ENCODE assay signal across 26 mouse cellular contexts in genomic region chr19:41019164-41019675, GRCm38 (mm10). TPM values are rescaled to one million over a fixed set of nuclear protein-coding genes. Genes with fewer than 3 reads are reported as not detected.
A peak's percentile ranks its signal among the peaks of the same experiment; 100 is the strongest.
DNase-seq lines count a peak whose midpoint lies in the region; ATAC-seq lines count a peak whose summit lies in the region.
"Had no signal": no experiment of that assay in that cellular context is flagged by ENCODE, and none has a peak within 500 bp of the region (broad histone marks: within the 10 kb centered on the region; RNA-seq: fewer than 3 reads in every experiment).

No protein-coding gene starts in this region.

- no peak for ATAC-seq in midbrain, embryonic 11.5 days (ENCODE audit: low FRiP score)
- no peak for ATAC-seq in midbrain, embryonic 13.5 days
- ATAC-seq in kidney, embryonic 14.5 days (ENCODE audit: low FRiP score, low TSS enrichment): no peak
- ATAC-seq: activated CD4-positive, CD25-positive, alpha-beta regulatory T cell, adult 4 months; CD4-positive, CD25-positive, alpha-beta regulatory T cell, adult 4 months; forebrain, embryonic 13.5 days; forebrain, embryonic 16.5 days; Patski had no signal

- 82% methylated on average over 5 of the region's 5 CpGs for WGBS in midbrain, embryonic 11.5 days
- 87% methylated on average over 5 of the region's 5 CpGs for WGBS in midbrain, embryonic 13.5 days
- 76% methylated on average over 5 of the region's 5 CpGs for WGBS in kidney, embryonic 14.5 days

- peak; percentile 17 for DNase-seq in midbrain, embryonic 11.5 days (ENCODE audit: low spot score, missing footprints)
- peak; percentile 74 for DNase-seq in thymus, postnatal 14 days
- peak; percentile 57 for DNase-seq in thymus, postnatal 4 days
- DNase-seq in urinary bladder, postnatal 36 days (ENCODE audit: low spot score in 2 of 2): no peak
- DNase-seq: adrenal gland, adult 8-10 months; adrenal gland, postnatal 14 days; adrenal gland, postnatal 36 days; B cell, adult 2 months; cerebellum, adult 11-12 months; cerebellum, adult 2 months; cerebellum, adult 9-10 months; cerebellum, postnatal 10 days; cerebellum, postnatal 25 days had no signal

- H3K27ac ChIP-seq in midbrain, embryonic 11.5 days (ENCODE audit: low read depth, low read length): no peak overlapping the region
- H3K27ac ChIP-seq in midbrain, embryonic 13.5 days: no peak overlapping the region
- H3K27ac ChIP-seq in kidney, embryonic 14.5 days (ENCODE audit: low read depth, low read length): no peak overlapping the region
- H3K27ac ChIP-seq: embryonic facial prominence, embryonic 10.5 days; embryonic facial prominence, embryonic 12.5 days; forebrain, embryonic 13.5 days had no signal

- H3K4me1 ChIP-seq in midbrain, embryonic 11.5 days (ENCODE audit: control insufficient read depth, insufficient read depth, low read length): peaks cover 2% of the 10 kb centered on the region; the same call in 1 of the 2 replicates
- H3K4me1 ChIP-seq in midbrain, embryonic 13.5 days (replicated peaks): peaks cover 3% of the 10 kb centered on the region; the same call in 1 of the 2 replicates
- H3K4me1 ChIP-seq in kidney, embryonic 14.5 days (ENCODE audit: control insufficient read depth, insufficient read depth, low read length): 0 out of 2 replicates have a peak, but pooled peaks cover 3% of the 10 kb centered on the region

- no peak overlapping the region for H3K4me3 ChIP-seq in midbrain, embryonic 11.5 days (ENCODE audit: low read depth, low read length)
- no peak overlapping the region for H3K4me3 ChIP-seq in midbrain, embryonic 13.5 days (replicated peaks)
- H3K4me3 ChIP-seq in kidney, embryonic 14.5 days (ENCODE audit: low read length): no peak overlapping the region
- H3K4me3 ChIP-seq: embryonic facial prominence, embryonic 10.5 days; embryonic facial prominence, embryonic 12.5 days; forebrain, embryonic 13.5 days had no signal

- H3K9me3 ChIP-seq in midbrain, embryonic 11.5 days (ENCODE audit: control insufficient read depth, low read length): no peaks in the 10 kb centered on the region
- H3K9me3 ChIP-seq in midbrain, embryonic 13.5 days: no peaks in the 10 kb centered on the region
- no peaks in the 10 kb centered on the region for H3K9me3 ChIP-seq in kidney, embryonic 14.5 days (ENCODE audit: control insufficient read depth, low read length)
- H3K9me3 ChIP-seq: embryonic facial prominence, embryonic 10.5 days; embryonic facial prominence, embryonic 12.5 days; forebrain, embryonic 13.5 days; G1E had no signal

- no peaks in the 10 kb centered on the region; the same call in 1 of the 2 replicates for H3K27me3 ChIP-seq in midbrain, embryonic 11.5 days (ENCODE audit: control insufficient read depth, insufficient read depth, low read length)
- H3K27me3 ChIP-seq in midbrain, embryonic 13.5 days: 0 out of 2 replicates have a peak, but pooled peaks cover 8% of the 10 kb centered on the region
- H3K27me3 ChIP-seq in kidney, embryonic 14.5 days (ENCODE audit: control insufficient read depth, insufficient read depth, low read length): no peaks in the 10 kb centered on the region

- no peak overlapping the region for H3K4me2 ChIP-seq in midbrain, embryonic 11.5 days
- H3K4me2 ChIP-seq in midbrain, embryonic 13.5 days (replicated peaks): no peak overlapping the region
- no peak overlapping the region for H3K4me2 ChIP-seq in kidney, embryonic 14.5 days (replicated peaks; ENCODE audit: low read depth, low read length)
- H3K4me2 ChIP-seq: embryonic facial prominence, embryonic 12.5 days; forebrain, embryonic 13.5 days had no signal

- no peaks in the 10 kb centered on the region for H3K36me3 ChIP-seq in midbrain, embryonic 11.5 days (ENCODE audit: control insufficient read depth, insufficient read depth, low read length)
- no peaks in the 10 kb centered on the region for H3K36me3 ChIP-seq in midbrain, embryonic 13.5 days
- H3K36me3 ChIP-seq in kidney, embryonic 14.5 days (ENCODE audit: control insufficient read depth, insufficient read depth, low read length): no peaks in the 10 kb centered on the region
- H3K36me3 ChIP-seq: embryonic facial prominence, embryonic 10.5 days; embryonic facial prominence, embryonic 12.5 days; G1E had no signal

- no peak overlapping the region for H3K9ac ChIP-seq in midbrain, embryonic 11.5 days (ENCODE audit: low read length)
- H3K9ac ChIP-seq in midbrain, embryonic 13.5 days (replicated peaks): no peak overlapping the region
- H3K9ac ChIP-seq in kidney, embryonic 14.5 days (ENCODE audit: low read depth, low read length): no peak overlapping the region
- H3K9ac ChIP-seq: embryonic facial prominence, embryonic 12.5 days; forebrain, embryonic 13.5 days had no signal

RNA-seq across cellular contexts. Expression of gene Dntt, which starts 9.9 kb away (rescaled TPM):
- 0.14 TPM in 1 of 2 replicates, not detected in the other for polyA plus RNA-seq in midbrain, embryonic 11.5 days (2014; fragmentation: Nextera tagmentation; extraction: Ambion mirVana)
- 0.13 and 0.26 TPM in 2 replicates for polyA plus RNA-seq in midbrain, embryonic 13.5 days (2015; fragmentation: Nextera tagmentation; extraction: Ambion mirVana)
- 0.16 and 0.19 TPM in 2 replicates for polyA plus RNA-seq in kidney, embryonic 14.5 days (2014; fragmentation: Nextera tagmentation; extraction: Ambion mirVana)
- polyA plus RNA-seq: cerebellum, adult 2 months; cortical plate, adult 2 months; embryonic facial prominence, embryonic 10.5 days; embryonic facial prominence, embryonic 12.5 days; embryonic facial prominence, embryonic 14.5 days; forebrain, embryonic 11.5 days; forebrain, embryonic 16.5 days; G1E had no signal

RNA-seq across cellular contexts. Expression of gene Blnk, which starts 24.9 kb away (rescaled TPM):
- 0.19 and 0.56 TPM in 2 replicates for polyA plus RNA-seq in midbrain, embryonic 11.5 days (2014; fragmentation: Nextera tagmentation; extraction: Ambion mirVana)
- 0.31 and 0.32 TPM in 2 replicates for polyA plus RNA-seq in midbrain, embryonic 13.5 days (2015; fragmentation: Nextera tagmentation; extraction: Ambion mirVana)
- 10.5 and 11.9 TPM in 2 replicates for polyA plus RNA-seq in kidney, embryonic 14.5 days (2014; fragmentation: Nextera tagmentation; extraction: Ambion mirVana)

RNA-seq across cellular contexts. Expression of gene Opalin, which starts 57.7 kb away (rescaled TPM):
- not detected in 2 replicates for polyA plus RNA-seq in midbrain, embryonic 11.5 days (2014; fragmentation: Nextera tagmentation; extraction: Ambion mirVana)
- not detected in 2 replicates for polyA plus RNA-seq in midbrain, embryonic 13.5 days (2015; fragmentation: Nextera tagmentation; extraction: Ambion mirVana)
- polyA plus RNA-seq in kidney, embryonic 14.5 days (2014; fragmentation: Nextera tagmentation; extraction: Ambion mirVana): not detected in 2 replicates
- polyA plus RNA-seq: CD4-positive, CD25-positive, alpha-beta regulatory T cell, adult 4 months; embryonic facial prominence, embryonic 10.5 days; embryonic facial prominence, embryonic 12.5 days; embryonic facial prominence, embryonic 14.5 days; forebrain, embryonic 11.5 days; forebrain, embryonic 13.5 days; forebrain, embryonic 16.5 days; G1E; Patski had no signal

Comparison
In these comparisons a context has a peak if more than half of its experiments do, and no peak if none do; other contexts are left out.
1. DNase-seq: peak in midbrain, embryonic 11.5 days (single experiment), thymus, postnatal 14 days (single experiment) and thymus, postnatal 4 days (single experiment); none in urinary bladder, postnatal 36 days (0 of 2).